Mouse (Mus musculus) cortical plate, adult 2 months (tissue): ENCODE measurements around the gene Smoc1.

ENCODE experiments used
- CTCF ChIP-seq: fragments of 200-500 bp; IDR thresholded peaks from 2 replicates; pipeline ENCODE4 v1.5.1; 2011; ENCODE audit warnings: mild to moderate bottlenecking, control low read depth, low read length; ENCODE audit not compliant: insufficient read depth; ENCODE audit errors: extremely low read depth
- POLR2A ChIP-seq: fragments of 200-500 bp; IDR thresholded peaks from 2 replicates; pipeline ENCODE4 v1.6.1; 2011; ENCODE audit warnings: mild to moderate bottlenecking, low read length, control low read depth; ENCODE audit not compliant: insufficient read depth; ENCODE audit errors: extremely low read depth

DNA sequence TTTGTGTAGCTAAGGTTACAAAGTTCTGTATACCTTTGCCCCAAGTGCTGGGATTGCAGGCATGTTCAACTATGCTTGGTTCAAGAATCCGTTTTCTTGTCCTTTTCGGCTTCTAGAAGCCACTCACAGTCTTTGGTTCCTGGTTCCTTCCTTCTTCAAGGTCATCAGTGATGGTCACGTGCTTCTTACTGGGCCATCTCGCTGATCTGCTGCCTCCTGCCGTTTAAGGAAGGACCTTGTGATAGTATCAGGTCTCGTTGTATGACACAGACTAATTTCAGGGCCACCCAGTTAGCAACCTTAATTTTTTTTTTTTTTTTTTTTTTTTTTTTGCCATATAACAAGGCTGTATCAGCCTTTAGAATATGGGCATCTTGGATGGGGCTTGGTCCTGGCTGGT is 9.2 kb downstream of the Smoc1 start:
- TF ChIP-seq POLR2A (no peak), CTCF (no peak)
